Mouse (Mus musculus): ENCODE data around the gene Clk4.

GRCm38 (mm10) chr11:51261680-51262219 lies at the start of gene Clk4:
- TF ChIP-seq CTCF (IDR thresholded peaks at IDR 0.05; ENCODE audit: low read depth) (no peak), EP300 (IDR thresholded peaks at IDR 0.05; ENCODE audit: low read depth) (no peak)
